Mouse (Mus musculus) activated CD4-positive, CD25-positive, alpha-beta regulatory T cell, adult 4 months (primary cell): Measurements from ENCODE around the gene Cutc. TPM values are rescaled to one million over a fixed set of nuclear protein-coding genes. Genes with fewer than 3 reads are reported as not detected.

Experiments used
- ATAC-seq: one replicate; pipeline ENCODE4 v1.8.0; 2017
- polyA plus RNA-seq, 2 experiments: library from polyadenylated mRNA; unstranded; fragments of 100-300 nt; shearing (Covaris generic); gene quantifications; one replicate each; pipeline ENCODE4 v1.2.1; 2017

Gene Cutc
- 10 to 100 TPM; 12.3 to 19.9 TPM for polyA plus RNA-seq

GRCm38 (mm10) chr19:43752489-43753225 lies at the start of gene Cutc, which contains the start of gene Cox15:
Gene Cutc, plus strand, starts transcription at chr19:43752996.
Gene Cox15, minus strand, starts transcription at chr19:43753000.
- ATAC-seq: peak; percentile 83

GRCm38 (mm10) chr19:43704211-43704610 lies 48.6 kb upstream of the Cutc start:
- no peak for ATAC-seq

- ATAC-seq: no peak
Measured at GRCm38 (mm10) chr19:43704787-43705497, 47.9 kb upstream of the Cutc start.

- no peak for ATAC-seq
Measured at GRCm38 (mm10) chr19:43708206-43708605, 44.6 kb upstream of the Cutc start.

GRCm38 (mm10) chr19:43709317-43709716 lies 43.5 kb upstream of the Cutc start:
- ATAC-seq: no peak

- peak; percentile 52 for ATAC-seq
Measured at GRCm38 (mm10) chr19:43711159-43711916, 41.5 kb upstream of the Cutc start.

- ATAC-seq: no peak
Measured at GRCm38 (mm10) chr19:43711971-43712370, 40.8 kb upstream of the Cutc start.

- no peak for ATAC-seq
Measured at GRCm38 (mm10) chr19:43720061-43720460, 32.7 kb upstream of the Cutc start.

- no peak for ATAC-seq
Measured at GRCm38 (mm10) chr19:43722891-43723290, 29.9 kb upstream of the Cutc start.

- ATAC-seq: no peak
Measured at GRCm38 (mm10) chr19:43723501-43723900, 29.3 kb upstream of the Cutc start.

GRCm38 (mm10) chr19:43724194-43724593 lies 28.6 kb upstream of the Cutc start:
- ATAC-seq: no peak

GRCm38 (mm10) chr19:43724821-43725220 lies 28.0 kb upstream of the Cutc start:
- no peak for ATAC-seq

GRCm38 (mm10) chr19:43726510-43727146 lies 26.2 kb upstream of the Cutc start:
- no peak for ATAC-seq

GRCm38 (mm10) chr19:43729296-43730036 lies 23.3 kb upstream of the Cutc start:
- ATAC-seq: no peak

GRCm38 (mm10) chr19:43730037-43730428 lies 22.8 kb upstream of the Cutc start:
- no peak for ATAC-seq

GRCm38 (mm10) chr19:43731157-43731556 lies 21.6 kb upstream of the Cutc start:
- no peak for ATAC-seq

- no peak for ATAC-seq
Measured at GRCm38 (mm10) chr19:43738409-43738808, 14.4 kb upstream of the Cutc start.

GRCm38 (mm10) chr19:43743401-43743800 lies 9.4 kb upstream of the Cutc start:
- no peak for ATAC-seq

GRCm38 (mm10) chr19:43745740-43746139 lies 7.1 kb upstream of the Cutc start:
- ATAC-seq: no peak

GRCm38 (mm10) chr19:43747877-43748276 lies 4.9 kb upstream of the Cutc start:
- no peak for ATAC-seq

GRCm38 (mm10) chr19:43750008-43750407 lies 2.8 kb upstream of the Cutc start:
- no peak for ATAC-seq

- ATAC-seq: peak; percentile 75
Measured at GRCm38 (mm10) chr19:43753226-43753835, 535 bp downstream of the Cutc start.
